Mouse (Mus musculus) bone marrow macrophage, adult 2 months (primary cell): ENCODE measurements around the gene Adat3. TPM values are rescaled to one million over a fixed set of nuclear protein-coding genes. Genes with fewer than 3 reads are reported as not detected.
A peak's percentile ranks its signal among the peaks of the same experiment; 100 is the strongest.

Source experiments
- H3K27ac ChIP-seq: 2 replicates; pipeline ENCODE4 v1.5.1; 2012; ENCODE audit warnings: low read depth, low read length; ENCODE audit not compliant: insufficient read depth
- H3K4me1 ChIP-seq: 2 replicates; pipeline ENCODE4 v1.6.1; 2012; ENCODE audit warnings: low read length; ENCODE audit not compliant: control insufficient read depth, insufficient read depth
- H3K4me3 ChIP-seq: 2 replicates; pipeline ENCODE4 v1.5.1; 2012; ENCODE audit warnings: mild to moderate bottlenecking, low read length, moderate library complexity; ENCODE audit not compliant: insufficient read depth
- CTCF ChIP-seq: IDR thresholded peaks from 2 replicates; pipeline ENCODE4 v1.5.1; 2012; ENCODE audit warnings: low read depth, mild to moderate bottlenecking, low read length, moderate library complexity
- POLR2A ChIP-seq: IDR thresholded peaks from 2 replicates; pipeline ENCODE4 v1.6.1; 2012; ENCODE audit warnings: mild to moderate bottlenecking, low read depth, low read length, borderline replicate concordance
- polyA plus RNA-seq: library from polyadenylated mRNA; stranded (reverse); fragments of >200 nt; gene quantifications from 2 replicates; pipeline ENCODE4 v1.2.4, GENCODE M21; 2012; ENCODE audit not compliant: missing spikeins, insufficient read depth, insufficient read length

Adat3 gene
- polyA plus RNA-seq, 1 experiment, result 3.2 TPM

DNA sequence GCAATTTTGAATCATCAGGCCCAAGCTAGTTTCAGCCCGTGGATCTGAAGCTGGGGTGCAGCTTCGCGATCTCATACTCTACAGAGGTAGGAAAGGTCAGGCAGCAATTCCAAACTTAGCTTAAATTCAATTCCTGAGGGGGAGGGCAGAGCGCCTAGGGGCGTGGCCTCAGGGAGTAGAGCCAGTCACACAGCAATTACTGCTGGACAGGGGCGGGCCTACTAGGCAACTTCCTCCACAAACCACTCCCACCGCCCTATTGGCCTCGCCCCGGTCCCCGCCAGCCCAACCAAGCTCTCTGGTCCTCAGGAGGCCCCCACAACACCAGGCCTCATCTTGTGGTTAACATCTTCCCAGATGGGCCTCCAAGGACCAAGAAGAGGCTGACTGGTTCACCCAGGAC, 33.0 kb upstream of the Adat3 start:
- H3K27ac ChIP-seq, result peak overlapping the region; percentile 4
- TF ChIP-seq POLR2A (no peak), CTCF (no peak)
- peak overlapping the region; percentile 61 for H3K4me3 ChIP-seq
- peaks cover 23% of the 10 kb centered on the region for H3K4me1 ChIP-seq

GRCm38 (mm10) chr10:80570419-80570818, 32.3 kb upstream of the Adat3 start:
- H3K27ac ChIP-seq, result peak overlapping the region; percentile 4; the same call in 1 of the 2 replicates
- TF ChIP-seq CTCF (no peak), POLR2A (no peak)
- peaks cover 27% of the 10 kb centered on the region for H3K4me1 ChIP-seq
- H3K4me3 ChIP-seq, result peak overlapping the region; percentile 61

DNA sequence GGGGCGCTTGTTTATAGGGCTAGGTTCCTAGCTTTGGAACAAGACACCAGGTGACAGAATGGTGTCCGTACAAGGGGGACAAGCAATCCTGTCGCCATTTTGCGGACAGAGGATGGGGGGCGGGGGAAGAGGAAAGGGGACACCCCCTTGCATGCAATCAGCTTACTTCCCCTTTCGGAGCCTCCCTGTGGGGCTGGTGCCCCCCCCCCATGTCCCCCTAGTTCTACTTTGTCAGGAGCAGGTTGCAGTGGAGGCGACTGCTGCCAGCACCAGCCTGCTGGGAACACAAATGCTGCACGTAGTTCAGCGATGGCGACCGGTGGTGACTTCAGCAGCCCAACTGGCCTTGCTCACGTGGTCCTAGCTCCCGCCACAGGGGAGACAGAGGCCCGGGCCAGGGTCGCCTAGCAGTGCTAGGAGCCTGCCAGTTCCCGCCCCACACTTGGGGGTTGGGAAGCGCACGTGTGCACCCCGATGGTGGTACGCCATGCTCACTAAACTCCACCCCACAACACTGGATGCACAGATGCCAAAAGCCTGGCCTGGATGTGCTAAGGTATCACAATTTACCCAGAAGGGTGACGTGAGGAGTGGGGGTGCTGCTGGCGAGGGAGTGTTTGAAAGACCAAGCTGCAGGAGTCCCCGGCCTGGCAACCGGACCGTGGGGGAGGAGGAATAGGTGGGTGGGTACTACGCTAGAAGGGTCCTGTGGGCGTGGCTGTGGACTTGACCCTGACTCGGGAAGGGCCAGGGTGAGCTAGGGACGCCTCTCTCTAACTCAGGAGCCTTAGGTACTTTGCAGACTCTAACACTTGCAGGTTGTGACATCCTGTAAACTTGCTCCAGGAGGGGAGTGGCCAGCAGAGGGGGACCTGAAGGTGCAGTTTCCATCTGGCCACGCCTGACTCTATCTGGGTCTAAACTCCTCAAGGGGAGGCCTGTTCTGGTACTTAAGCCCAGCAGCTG, 31.5 kb upstream of the Adat3 start:
- H3K4me1 ChIP-seq, result peaks cover 32% of the 10 kb centered on the region
- TF ChIP-seq CTCF (no peak), POLR2A (no peak)
- H3K4me3 ChIP-seq, result peak overlapping the region; percentile 39
- H3K27ac ChIP-seq, result peak overlapping the region; percentile 20; the same call in 1 of the 2 replicates

GRCm38 (mm10) chr10:80572477-80572876, 30.2 kb upstream of the Adat3 start:
- Histone ChIP-seq H3K4me1 (peaks cover 32% of the 10 kb centered on the region), H3K4me3 (no peak overlapping the region), H3K27ac (no peak overlapping the region)
- TF ChIP-seq POLR2A (no peak), CTCF (no peak)

- TF ChIP-seq POLR2A, result no peak
- TF ChIP-seq CTCF, result no peak
- H3K4me1 ChIP-seq, result peaks cover 36% of the 10 kb centered on the region
- no peak overlapping the region for H3K4me3 ChIP-seq
- no peak overlapping the region for H3K27ac ChIP-seq
Measured at GRCm38 (mm10) chr10:80573944-80574343, 28.7 kb upstream of the Adat3 start.

- TF ChIP-seq CTCF (no peak), POLR2A (no peak)
- Histone ChIP-seq H3K4me1 (peaks cover 35% of the 10 kb centered on the region), H3K4me3 (peak overlapping the region; percentile 92; the same call in 1 of the 2 replicates), H3K27ac (no peak overlapping the region)
Measured at GRCm38 (mm10) chr10:80574896-80575295, 27.8 kb upstream of the Adat3 start.

DNA sequence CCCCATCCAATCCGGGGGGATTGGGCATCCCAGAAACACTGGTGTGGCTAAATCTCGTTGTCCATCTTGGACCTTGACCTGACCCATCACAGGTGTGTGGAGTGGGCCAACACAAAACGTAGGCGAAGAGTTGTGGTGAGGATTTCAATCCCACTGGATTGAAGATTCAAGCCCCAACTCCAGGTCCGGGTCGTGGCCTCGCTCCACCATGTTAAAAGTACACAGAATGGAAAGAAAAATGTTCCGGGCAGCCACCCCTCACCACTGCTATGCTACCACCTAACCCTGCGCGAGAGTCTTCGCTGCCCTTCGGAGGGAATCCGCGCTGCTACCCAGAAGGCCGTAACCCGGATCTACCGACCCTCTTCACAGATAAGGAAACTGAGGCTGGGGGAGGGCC, 26.8 kb upstream of the Adat3 start:
- no peak for TF ChIP-seq POLR2A
- TF ChIP-seq CTCF, result no peak
- H3K4me3 ChIP-seq, result peak overlapping the region; percentile 92
- peaks cover 25% of the 10 kb centered on the region for H3K4me1 ChIP-seq
- H3K27ac ChIP-seq, result no peak overlapping the region

DNA sequence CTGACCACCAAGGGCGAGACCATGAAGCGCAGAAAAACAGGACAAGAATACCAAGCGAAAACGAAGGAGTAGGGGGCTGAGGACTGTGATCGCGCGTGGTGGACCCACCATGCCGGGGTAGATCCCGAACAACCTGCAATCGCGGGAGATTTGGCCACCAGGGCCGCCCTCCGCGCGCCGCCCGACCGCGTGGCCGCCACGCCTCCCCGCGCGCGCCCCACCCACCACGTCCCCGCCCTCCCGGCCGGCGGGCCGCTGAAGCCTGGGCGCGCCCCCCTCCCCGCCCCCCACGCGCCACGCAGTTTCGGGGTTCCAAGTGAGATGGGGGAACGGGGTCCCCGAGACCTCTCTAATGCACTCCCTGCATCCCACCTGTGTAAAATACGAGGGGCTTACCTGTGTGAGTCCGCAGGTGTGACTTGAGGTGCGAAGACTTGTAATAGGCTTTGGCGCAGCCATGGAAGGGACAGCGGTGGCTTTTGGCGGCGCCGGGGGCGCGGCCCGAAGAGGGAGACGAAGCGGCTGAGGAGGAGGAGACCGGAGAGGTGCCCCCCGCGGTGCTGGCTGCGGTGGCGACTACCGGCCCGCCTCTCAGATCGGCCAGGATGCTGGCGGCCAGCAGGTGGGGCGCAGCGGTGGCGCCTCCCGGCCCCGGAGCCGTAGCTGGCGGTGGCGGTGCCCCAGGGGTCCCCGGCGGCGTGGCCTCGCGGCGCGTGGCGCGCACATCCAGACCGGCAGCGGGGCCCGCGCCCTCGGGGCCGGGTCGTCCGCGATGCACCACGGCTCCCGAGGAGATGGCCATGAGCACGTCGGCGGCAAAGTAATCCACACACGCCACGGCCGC, 26.1 kb upstream of the Adat3 start:
- Histone ChIP-seq H3K27ac (peak overlapping the region; percentile 54), H3K4me1 (peaks cover 19% of the 10 kb centered on the region), H3K4me3 (peak overlapping the region; percentile 92)
- TF ChIP-seq CTCF (no peak), POLR2A (no peak)

- Histone ChIP-seq H3K4me3 (peak within 1 kb of the TSS; percentile 92), H3K4me1 (peaks cover 17% of the 10 kb centered on the region), H3K27ac (peak within 1 kb of the TSS; percentile 84)
- TF ChIP-seq POLR2A (no peak), CTCF (no peak)
Measured at GRCm38 (mm10) chr10:80577195-80578130, 25.2 kb upstream of the Adat3 start, which contains the start of gene Klf16. Gene Klf16 (minus strand): TSS chr10:80577321.
